Mouse (Mus musculus) cerebellum, postnatal 10 days (tissue): ENCODE results near the gene Dsn1.

ENCODE experiments used
- DNase-seq, 2 experiments: peaks; one replicate each; pipeline ENCODE4 v3.0.0; 2021; ENCODE audit warnings: mixed read lengths in 2 of 2

The Dsn1 gene

GRCm38 (mm10) chr2:157006511-157007233, at the start of gene Dsn1:
Dsn1 (minus strand) TSS chr2:157007154.
- DNase-seq: peak; percentile 92 to 94

GRCm38 (mm10) chr2:157055721-157056120, 48.8 kb upstream of the Dsn1 start:
- no peak for DNase-seq

GRCm38 (mm10) chr2:157054816-157055215, 47.9 kb upstream of the Dsn1 start:
- DNase-seq: peak; percentile 86 to 92

GRCm38 (mm10) chr2:157054297-157054696, 47.3 kb upstream of the Dsn1 start:
- peak; percentile 58 to 60 for DNase-seq

GRCm38 (mm10) chr2:157053787-157054186, 46.8 kb upstream of the Dsn1 start:
- DNase-seq: no peak

GRCm38 (mm10) chr2:157053124-157053523, 46.2 kb upstream of the Dsn1 start:
- DNase-seq: peak; percentile 49 to 58

GRCm38 (mm10) chr2:157052448-157052847, 45.5 kb upstream of the Dsn1 start:
- no peak for DNase-seq

GRCm38 (mm10) chr2:157049831-157050243, 42.9 kb upstream of the Dsn1 start:
- DNase-seq: peak; percentile 84 to 87

GRCm38 (mm10) chr2:157048395-157049181, 41.6 kb upstream of the Dsn1 start:
- peak; percentile 80 for DNase-seq

GRCm38 (mm10) chr2:157046956-157047355, 40.0 kb upstream of the Dsn1 start:
- DNase-seq: peak; percentile 57 to 68

GRCm38 (mm10) chr2:157045932-157046331, 39.0 kb upstream of the Dsn1 start:
- DNase-seq: no peak

GRCm38 (mm10) chr2:157043987-157044386, 37.0 kb upstream of the Dsn1 start:
- DNase-seq: peak in 1 of 2 experiments; percentile 47

- DNase-seq: no peak
Measured at GRCm38 (mm10) chr2:157043556-157043955, 36.6 kb upstream of the Dsn1 start.

- DNase-seq: no peak
Measured at GRCm38 (mm10) chr2:157041421-157041820, 34.5 kb upstream of the Dsn1 start.

GRCm38 (mm10) chr2:157040649-157041046, 33.7 kb upstream of the Dsn1 start:
- DNase-seq: no peak

- DNase-seq: peak; percentile 79 to 83
Measured at GRCm38 (mm10) chr2:157039900-157040648, 33.1 kb upstream of the Dsn1 start.

- no peak for DNase-seq
Measured at GRCm38 (mm10) chr2:157037303-157037702, 30.3 kb upstream of the Dsn1 start.

- DNase-seq: no peak
Measured at GRCm38 (mm10) chr2:157036400-157036799, 29.4 kb upstream of the Dsn1 start.

GRCm38 (mm10) chr2:157035371-157035770, 28.4 kb upstream of the Dsn1 start:
- peak; percentile 76 to 85 for DNase-seq

GRCm38 (mm10) chr2:157030804-157031203, 23.9 kb upstream of the Dsn1 start:
- DNase-seq: peak; percentile 95 to 97

- peak in 1 of 2 experiments; percentile 50 for DNase-seq
Measured at GRCm38 (mm10) chr2:157028261-157028660, 21.3 kb upstream of the Dsn1 start.

GRCm38 (mm10) chr2:157027106-157028008, 20.4 kb upstream of the Dsn1 start:
- DNase-seq: peak; percentile 74 to 83
